Mouse (Mus musculus): ENCODE data around the gene Ispd.
A peak's percentile ranks its signal among the peaks of the same experiment; 100 is the strongest.

Ispd gene

DNA sequence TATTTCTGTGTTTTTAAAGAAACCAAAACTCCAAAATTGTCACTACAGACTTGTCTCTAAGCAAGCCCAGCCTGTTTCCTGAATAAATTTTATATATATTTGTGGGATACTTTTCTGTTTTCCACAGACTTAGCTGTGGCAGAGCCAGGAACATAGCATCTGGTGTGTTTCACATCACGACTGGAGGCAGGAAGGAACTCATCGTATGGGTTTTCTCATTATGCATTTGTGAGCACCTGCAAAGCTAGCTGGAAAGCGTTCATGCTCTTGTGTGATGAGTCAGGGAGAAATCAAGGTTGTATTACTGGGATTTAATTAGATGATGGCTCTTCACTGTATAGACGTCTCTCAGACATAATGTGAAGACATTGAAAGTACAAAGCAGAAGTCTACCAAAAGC, 90.2 kb downstream of the Ispd start:
- no peak for DNase-seq

DNA sequence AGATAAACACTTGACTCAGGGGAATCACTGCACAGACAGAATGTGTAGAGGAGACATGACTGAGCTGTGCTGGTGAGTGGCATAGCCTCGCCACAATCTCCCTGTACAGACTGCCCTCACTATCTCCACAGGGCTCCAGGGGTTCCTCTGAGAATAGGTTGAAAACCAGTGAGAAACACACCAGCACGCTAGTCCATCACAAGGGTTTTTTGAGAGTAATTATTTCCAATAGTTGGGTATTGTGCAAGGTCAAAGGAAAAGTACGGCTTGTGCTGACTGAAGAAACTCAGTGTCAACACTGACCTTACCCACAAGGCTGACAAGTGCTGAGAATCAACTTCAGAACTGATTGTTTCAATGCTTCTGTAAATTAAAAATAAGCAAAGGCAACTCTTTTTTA, 92.9 kb downstream of the Ispd start:
- no peak for DNase-seq

DNA sequence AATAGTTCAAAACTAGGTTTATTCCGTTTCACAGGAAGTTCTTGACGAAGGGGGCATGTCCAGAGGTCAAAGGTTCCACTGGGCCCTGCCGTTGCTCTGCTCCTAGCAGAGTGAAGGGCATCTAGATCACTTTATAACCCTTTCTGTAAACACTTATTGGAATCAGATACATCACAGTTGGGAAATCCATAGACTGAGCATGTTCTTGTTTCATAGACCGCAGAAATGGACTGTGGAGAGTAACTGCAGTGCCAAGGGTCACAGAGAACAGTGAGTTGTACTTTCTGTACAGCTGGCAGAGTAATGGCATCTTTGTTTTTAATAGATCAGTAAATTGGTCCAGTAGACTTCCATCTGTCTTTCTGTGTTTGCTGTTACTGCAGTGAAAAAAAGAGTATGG, 94.0 kb downstream of the Ispd start:
- no peak for DNase-seq

DNA sequence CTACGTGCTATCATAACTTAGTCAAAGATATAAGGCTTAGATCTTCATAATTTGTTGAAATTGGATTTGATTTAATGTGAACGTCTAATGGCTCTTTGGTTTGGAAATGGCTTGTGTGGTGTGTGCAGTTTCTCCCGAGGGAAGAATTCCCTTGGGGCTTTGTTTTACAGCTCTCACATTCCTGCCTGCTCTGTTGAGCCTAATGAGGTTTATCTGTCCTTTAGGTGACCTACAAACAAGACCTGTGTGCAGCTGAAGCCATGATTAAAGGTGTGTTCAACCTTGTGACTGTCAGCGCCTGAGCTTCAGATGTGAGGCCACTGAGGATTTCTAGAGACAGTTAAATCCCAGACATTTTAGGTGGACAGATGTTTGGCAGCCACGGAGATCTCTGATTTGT, 95.2 kb downstream of the Ispd start:
- DNase-seq: no peak

DNA sequence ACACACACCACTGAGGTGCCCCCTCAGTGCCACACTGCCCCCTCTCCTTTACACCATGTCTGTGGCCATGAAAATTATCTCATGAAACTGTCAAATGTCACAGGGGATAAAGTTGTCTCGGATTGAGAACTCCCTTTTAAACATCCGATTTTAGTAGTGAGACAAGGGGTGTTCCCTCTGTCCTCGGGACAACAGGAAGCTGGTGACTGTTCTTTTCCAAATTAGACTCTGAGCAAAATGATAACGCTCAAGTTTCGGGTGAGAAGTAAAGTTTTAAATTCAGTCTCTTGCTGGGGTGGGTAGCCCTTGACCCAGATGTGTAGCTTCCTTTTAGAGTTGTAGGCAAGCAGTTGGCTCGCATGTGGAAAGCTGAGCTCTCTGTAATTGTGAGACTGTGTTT, 96.3 kb downstream of the Ispd start:
- DNase-seq: no peak

DNA sequence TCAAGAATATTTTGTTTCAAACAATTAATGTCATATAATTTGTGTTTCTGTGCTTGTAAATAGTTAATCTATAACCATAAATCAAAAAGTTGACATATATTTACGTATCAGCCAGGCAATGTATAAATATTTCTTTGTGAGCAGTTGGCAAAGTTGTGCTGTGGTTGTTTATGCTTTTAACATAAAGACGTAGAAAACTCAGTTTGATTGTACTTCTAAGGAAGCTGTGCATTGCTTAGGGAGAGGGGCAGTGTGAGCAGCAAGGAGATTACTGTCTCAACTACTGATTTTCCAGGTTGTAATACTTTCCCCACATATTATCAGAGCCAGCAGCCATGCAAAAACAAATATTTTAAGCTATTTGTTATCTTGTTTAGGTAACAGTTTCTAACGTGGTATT, 96.7 kb downstream of the Ispd start:
- DNase-seq: no peak

DNA sequence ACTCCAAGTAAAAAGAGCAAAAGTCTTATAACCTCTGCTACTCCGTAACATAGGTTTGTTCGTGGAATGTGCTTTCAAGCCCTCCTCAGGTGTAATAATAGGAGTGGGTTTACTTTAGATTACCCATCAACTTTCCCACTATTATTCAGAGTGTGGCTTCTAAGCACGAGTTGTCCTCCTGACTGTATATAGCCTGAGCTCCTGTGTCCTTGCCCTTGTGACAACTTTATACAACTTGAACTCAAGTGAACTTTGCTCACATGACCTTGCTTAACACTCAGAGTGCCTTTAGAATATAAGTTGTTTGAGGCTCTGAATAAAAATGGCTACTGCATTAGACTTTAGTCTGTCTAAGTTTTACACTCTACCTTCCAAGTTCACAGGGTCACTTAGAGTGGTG, 100.5 kb downstream of the Ispd start:
- DNase-seq: no peak

DNA sequence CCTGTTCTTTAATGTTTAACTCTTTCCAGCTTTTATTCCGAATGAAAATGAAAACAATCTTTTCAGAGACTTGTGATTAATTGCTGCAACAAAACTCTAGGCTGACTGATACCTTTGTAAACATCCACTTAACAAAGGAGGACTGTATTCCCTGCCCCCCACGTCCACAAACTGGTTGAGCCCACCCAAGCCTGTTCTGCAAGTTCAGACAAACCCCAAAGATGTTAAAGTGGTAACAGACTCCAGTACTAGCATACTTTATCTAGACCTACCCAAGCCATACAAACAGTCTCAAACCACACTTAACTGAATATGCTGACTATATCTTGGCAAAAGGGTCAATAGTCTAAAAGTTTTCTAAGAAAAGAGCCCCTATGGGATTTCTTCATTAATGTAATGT, 102.1 kb downstream of the Ispd start:
- DNase-seq: no peak

DNA sequence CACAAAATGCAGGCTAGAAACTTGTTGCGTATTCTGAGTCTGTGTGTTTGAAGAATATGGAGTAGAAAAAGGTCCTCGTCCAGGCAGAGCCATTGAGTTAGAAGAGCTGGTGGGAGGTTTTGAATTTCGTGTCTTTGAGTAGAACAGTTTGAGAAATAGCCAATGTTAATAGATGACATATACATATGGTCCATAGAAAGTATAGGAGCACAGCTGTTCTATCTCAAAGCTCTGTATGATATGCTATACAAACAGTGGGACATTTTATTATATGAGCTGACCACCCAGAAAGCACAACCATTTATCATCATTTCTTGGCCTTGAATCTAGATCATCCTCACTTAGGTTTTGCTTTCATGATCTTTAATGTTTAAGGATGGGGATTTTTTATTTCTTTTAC, 116.3 kb downstream of the Ispd start:
- no peak for DNase-seq

DNA sequence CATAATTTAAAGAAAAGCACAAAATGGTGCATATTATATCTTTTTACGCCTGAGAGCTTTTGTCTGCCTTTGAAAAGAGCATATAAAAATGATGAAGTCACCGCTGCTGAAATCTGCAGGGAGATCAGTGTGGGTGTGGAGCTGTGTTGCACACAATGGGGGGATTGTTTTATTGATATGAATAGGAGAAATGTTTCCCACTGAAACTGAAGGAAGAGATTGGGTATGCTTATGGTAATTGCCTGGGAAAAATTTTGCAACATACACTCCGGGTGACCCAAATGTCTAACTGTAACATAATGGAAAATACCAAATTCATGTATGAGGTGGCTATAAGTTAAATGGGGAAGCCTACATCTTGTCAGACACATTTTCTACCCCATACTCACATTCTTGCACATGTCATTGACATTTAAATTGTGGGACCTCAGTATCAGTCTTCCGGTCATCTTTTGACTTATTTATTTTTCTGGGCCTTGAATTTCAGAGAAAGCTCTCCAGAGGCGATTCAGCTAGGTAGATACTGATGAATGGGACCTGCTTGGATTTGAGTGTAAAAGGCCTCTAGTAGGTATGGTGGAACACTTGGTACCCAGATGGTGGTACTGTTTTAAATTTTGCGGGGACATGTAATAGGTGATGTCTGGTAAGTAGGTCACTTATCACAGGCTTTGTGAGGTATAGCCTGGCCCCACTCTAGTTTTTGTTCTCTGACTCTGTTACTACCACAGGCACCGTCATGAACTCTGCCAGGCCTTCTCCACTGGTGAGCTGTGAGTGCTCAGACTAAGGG, 126.1 kb downstream of the Ispd start:
- DNase-seq: no peak

DNA sequence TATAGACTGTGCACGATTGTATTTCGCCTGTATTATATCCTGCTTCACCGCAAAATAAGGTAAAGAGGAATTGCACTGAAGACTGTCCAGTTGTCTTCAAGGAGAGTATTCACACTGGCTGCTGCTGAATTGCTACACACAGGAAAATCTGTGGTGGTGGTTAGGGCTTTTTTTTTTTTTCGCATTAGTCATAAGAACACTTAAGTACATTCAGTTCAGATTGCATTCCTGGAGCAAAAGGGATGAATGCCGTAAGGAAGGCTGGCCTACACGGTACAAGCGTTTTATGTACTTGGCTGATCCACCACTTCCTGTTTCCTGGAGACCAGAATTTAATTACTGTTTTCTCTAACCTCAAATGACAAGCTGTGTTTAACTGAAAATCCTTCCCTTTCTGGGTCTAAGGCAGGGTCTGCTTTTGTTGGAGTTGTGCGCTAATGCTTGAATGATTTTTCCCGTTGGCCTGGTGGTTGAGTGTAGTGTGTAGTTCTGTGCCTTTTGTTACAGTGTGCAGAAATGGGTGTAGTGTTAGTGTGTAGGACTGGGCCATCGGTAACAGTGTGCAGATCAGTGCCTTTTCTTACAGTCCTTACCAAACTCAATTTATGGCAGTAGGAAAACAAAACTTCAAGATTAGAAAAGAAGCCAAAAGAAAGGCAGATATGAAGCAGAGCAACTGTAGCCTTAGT, 128.8 kb downstream of the Ispd start:
- DNase-seq: no peak

DNA sequence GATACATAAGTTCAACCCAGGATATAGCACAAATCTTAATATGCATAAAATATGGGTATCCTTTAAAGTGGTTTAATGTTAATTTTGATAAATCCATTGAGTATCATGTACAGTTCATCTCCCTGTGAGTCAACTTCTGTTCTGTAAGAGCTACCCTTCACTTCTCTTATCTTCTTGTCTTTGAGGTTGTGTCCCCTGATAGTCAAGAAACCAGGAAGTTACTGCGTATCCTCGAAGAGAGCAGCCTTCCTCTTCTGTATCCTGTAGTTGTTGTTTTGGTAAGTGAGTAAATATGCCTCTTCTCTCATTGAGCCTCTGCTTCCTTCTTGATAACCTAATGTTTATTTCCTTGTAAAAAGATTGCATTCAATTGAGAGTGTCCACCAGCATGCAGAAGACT, 140.5 kb downstream of the Ispd start:
- no peak for DNase-seq

DNA sequence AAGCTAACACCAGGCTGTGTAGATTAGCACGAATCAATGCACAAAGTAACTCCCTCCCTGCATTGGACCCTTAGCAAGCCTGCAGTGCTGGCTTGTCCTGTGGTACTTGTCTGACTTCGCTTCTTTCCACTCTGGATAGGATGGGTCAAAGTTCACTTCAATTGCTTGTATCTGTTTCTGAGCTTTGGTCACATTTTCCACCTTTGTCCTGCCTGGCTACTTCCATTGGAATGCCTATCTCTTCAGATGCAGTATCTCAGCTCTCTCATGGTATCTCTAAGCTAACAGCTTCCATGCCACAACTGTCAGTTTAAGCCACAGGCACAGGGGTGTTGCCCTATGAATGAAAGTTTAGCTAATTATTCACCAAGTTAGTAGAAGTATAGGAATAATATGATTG, 142.3 kb downstream of the Ispd start:
- DNase-seq: no peak

DNA sequence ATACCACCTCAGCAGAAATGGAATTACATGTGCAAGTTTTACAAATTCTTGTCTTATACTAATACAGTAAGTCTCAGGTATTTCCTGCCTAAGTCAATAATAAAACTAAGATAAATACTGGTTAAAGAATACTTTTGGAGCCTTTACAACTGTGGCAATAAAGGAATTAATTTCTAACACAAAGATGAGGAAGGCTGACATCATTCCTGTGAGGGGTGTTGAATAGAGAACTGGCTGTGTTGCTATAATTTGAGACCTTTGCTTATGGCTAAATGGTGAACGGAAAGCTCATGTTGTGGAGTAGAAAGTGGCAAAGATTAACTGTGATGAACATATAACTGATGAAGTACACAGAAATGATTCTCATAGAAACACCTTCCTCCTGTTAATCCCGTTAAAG, 149.7 kb downstream of the Ispd start:
- no peak for DNase-seq

DNA sequence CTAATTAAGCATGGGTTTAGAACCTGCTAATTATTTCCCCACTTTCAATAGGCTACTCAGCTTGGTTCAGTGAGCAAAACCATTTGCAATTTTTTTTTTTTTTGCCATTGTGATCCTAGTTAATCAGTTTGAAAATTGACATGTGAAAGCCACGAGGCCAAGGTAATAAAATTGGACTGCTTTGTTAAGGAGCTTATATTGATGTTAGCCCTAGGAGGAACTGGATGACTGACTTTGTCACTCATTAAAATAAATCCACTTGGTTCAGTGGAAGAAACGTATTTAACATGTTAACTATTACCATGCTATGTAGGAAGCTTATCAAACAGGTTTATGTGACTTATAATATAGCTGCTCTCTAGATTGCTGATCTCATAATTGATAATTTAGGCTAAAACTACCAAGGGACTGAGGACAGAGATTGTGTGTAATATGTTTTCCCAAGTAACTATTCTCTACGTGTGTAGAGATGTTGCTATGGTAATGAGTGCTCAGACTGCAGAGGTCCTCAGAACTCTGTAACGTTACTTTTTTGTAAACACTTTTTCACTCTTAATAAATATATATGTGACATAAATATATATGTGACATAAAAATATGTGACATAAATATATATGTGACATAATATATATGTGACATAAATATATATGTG, 150.3 kb downstream of the Ispd start:
- no peak for DNase-seq

DNA sequence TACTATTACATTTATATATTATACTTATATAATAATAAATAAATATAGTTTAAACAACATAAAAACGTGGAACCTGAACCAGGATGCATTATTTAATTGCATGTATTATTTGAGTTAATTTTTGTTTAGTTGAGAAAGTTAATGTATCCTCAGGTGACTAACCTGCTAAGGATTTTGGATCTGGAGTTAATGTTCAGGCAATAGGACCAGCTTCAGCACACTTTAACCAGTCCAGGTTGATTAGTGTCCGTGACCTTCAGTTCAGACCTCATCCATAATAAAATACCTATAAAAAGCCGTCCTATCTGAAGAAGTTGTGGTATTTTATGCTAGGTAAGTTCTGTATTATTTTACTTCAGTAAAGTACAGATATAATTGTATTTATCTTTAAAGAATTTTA, 151.3 kb downstream of the Ispd start:
- DNase-seq: no peak

DNA sequence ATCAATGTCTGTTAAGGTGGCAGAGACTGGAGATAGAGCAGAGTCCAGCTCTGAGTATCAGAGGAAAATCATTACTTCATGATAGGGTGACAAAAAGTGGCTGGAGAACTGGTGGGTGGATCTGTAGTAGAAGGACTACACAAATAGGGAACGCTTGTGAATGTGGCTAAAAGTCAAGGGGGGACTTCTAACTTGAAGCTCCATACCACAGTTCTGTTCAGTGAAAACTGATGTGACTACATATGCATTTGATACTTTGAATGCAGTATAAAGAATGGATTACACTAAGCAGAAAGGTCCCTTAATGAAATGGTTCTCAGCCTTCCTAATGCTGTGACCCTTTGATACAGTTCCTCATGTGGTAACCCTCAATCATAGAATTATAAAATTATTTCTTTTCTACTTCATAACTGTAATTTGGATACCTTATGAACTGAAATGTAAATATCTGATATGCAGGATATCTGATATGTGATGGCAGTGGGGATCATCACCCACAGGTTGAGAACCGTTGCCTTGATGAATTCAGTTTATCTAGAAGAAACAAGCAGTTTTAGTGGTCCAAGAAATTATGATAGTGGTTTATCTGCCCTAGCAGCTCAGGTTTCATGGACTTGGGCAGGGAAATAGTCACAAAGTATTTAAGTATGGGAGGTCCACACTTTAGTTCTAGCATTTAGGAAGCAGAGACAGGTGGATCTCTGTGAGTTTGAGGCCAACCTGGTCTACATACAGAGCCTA, 152.1 kb downstream of the Ispd start:
- DNase-seq: no peak

DNA sequence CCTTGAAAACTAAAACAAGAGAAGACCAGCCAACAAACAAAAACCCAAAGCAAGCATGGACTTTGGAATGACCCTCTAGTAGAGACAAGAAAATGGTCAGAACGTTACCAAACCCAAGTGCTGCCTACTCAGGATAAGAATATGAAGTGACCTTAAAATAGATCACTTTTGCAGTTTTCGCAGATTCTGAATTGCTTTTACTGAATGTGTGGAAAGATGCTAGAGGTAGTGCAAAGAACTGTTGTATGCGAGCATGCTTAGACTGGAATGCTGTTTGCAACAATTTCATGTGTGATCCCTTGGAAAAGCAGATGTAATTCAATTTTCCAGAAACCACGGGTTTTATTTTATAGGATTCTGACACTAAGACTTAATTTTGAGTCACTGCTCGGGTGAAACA, 153.3 kb downstream of the Ispd start:
- DNase-seq: no peak

DNA sequence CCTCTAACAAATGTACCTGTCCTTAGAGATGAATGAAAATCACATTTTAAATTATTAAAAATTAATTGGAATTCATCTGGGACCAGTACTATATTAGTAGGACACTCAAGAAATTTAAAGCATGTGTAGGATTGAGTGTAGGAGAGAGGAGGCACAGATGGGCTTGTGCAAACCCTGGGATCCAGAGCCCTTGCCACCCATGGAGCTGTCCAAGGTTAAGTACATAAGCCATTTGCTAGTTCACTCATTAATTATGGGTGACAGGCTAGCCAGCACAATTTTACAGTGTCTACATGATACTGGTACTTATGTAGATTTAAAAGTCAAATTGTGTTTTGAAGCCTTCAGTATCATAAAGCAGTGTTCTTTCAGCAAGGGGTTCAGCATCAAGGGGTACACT, 164.1 kb downstream of the Ispd start:
- no peak for DNase-seq

DNA sequence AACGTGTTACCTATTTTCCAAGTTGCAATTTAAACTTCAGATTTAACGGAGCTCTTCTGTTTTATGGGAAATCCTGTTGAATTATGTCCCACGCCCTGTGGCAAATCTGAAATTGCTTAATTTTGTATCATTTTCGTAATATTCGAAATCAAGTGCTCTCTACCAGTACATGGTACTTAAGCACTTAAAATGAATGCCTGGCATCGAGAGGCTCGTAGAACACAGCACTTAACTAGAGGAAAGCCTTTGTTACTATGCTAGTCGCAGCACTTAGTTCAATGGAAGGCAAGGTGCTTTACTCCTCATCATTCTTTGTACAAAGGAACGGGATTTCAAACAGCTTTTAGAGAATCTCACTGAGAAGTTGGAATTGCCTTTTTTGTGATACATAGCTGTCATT, 168.2 kb downstream of the Ispd start:
- DNase-seq: no peak

DNA sequence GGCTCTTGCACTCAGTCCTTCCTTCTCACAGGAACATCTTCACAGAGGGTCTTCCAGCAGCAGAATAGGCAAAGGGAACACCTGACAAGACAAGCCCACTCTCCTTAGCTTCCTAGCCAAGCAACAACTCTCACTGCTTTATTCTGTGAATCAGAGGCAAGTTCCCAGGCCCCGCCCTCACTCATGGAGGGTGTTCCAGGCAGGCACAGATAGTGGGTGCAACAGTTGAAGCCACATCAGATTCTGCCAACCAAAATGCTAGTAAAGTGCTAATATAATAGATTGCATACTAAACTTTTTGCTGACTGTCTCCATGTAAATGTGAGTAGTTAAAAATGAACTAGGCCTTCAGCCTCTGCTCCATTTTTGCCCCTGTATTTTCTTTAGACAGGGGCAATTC, 173.4 kb downstream of the Ispd start:
- peak; percentile 11 for DNase-seq

DNA sequence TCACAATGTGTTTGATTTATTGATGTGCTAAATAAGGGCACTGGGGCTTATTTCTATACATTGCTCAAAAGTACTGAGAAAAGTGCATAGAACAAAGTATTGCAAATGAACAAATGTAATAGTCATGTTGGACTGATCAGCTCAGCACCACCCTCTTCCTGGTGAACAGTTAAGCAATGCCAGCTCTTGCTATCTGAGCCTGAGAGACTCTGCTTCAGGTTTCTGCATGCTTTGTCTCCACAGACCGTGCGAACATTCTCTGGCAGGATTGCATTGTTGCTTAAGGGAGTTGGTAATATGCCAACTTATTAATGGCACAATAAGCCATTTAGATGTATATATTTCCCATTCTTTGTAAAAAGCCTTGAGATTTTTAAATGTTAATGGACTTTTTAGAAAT, 182.9 kb downstream of the Ispd start:
- DNase-seq: no peak

DNA sequence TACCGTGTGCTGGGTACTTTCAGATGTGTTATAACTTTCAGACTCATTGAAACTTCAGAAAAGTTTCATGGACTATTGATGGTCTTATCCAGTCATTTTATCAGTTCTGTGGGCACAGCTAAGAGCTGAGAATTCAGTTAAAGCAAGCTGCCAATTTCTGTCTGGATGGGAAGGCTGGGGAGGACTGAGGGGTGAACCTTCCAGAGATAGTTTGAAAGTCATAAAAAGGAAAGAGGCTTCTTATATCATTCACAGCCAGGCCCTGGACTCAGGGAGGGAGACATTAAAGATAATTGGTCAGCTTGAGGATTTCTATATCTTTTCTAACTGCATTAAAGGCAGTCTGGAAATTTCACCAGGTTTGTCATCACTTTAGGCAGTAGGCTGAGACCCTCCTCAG, 185.7 kb downstream of the Ispd start:
- DNase-seq: no peak
